Mouse (Mus musculus) hindbrain, embryonic 13.5 days (tissue): ENCODE results near the gene Carns1. TPM values are rescaled to one million over a fixed set of nuclear protein-coding genes. Genes with fewer than 3 reads are reported as not detected.

ENCODE experiments used
- ATAC-seq: fragments of 200-750 bp; cut with Nextera tagmentation; 2 replicates; pipeline ENCODE4 v1.8.0; 2017; ENCODE audit warnings: moderate TSS enrichment; ENCODE audit not compliant: low FRiP score
- H3K27ac ChIP-seq: fragments of 300-500 bp; sonication (generic); 2 replicates; pipeline ENCODE4 v1.5.1; 2015; ENCODE audit warnings: inconsistent platforms, mild to moderate bottlenecking, moderate library complexity
- H3K27me3 ChIP-seq: fragments of 300-500 bp; sonication (generic); 2 replicates; pipeline ENCODE4 v1.6.1; 2015; ENCODE audit warnings: mild to moderate bottlenecking, inconsistent platforms
- H3K36me3 ChIP-seq: fragments of 300-500 bp; sonication (generic); 2 replicates; pipeline ENCODE4 v1.6.1; 2015; ENCODE audit warnings: mild to moderate bottlenecking, inconsistent platforms
- H3K4me1 ChIP-seq: fragments of 300-500 bp; sonication (generic); replicated peaks from 2 replicates; pipeline ENCODE4 v1.6.1; 2015; ENCODE audit warnings: inconsistent platforms
- H3K4me2 ChIP-seq: fragments of 300-500 bp; sonication (generic); 2 replicates; pipeline ENCODE4 v1.6.1; 2015; ENCODE audit warnings: inconsistent platforms, mild to moderate bottlenecking, moderate library complexity
- H3K4me3 ChIP-seq: fragments of 300-500 bp; sonication (generic); 2 replicates; pipeline ENCODE4 v1.5.1; 2015; ENCODE audit warnings: mild to moderate bottlenecking, inconsistent platforms
- H3K9ac ChIP-seq: fragments of 300-500 bp; sonication (generic); 2 replicates; pipeline ENCODE4 v1.6.1; 2015; ENCODE audit warnings: mild to moderate bottlenecking, inconsistent platforms
- H3K9me3 ChIP-seq: fragments of 300-500 bp; sonication (generic); 2 replicates; pipeline ENCODE4 v1.6.1; 2016; ENCODE audit warnings: inconsistent platforms
- WGBS: fragments of 180-500 bp; shearing (Covaris S2); methylation state at CpG from one replicate; pipeline ENCODE4 v1.1.7; 2015; 5-methylcytosine and 5-hydroxymethylcytosine counted together
- microRNA-seq: library from miRNA; unstranded; fragments of <30 nt; microRNA quantifications from one replicate; pipeline ENCODE4, GENCODE M21; 2016
- polyA plus RNA-seq: library from polyadenylated mRNA; unstranded; fragments of >200 nt; fragmentation: Nextera tagmentation; extraction: Ambion mirVana; gene quantifications from 2 replicates; pipeline ENCODE4 v1.2.1, GENCODE M21; 2015

The Carns1 gene
- polyA plus RNA-seq, 1 experiment from 2014 or later = 5.6 TPM

GRCm38 (mm10) chr19:4119716-4120487, 55.4 kb downstream of the Carns1 start:
- Histone ChIP-seq H3K36me3 (peaks cover 36% of the 10 kb centered on the region), H3K27me3 (no peaks in the 10 kb centered on the region), H3K4me3 (0 out of 2 replicates have a peak overlapping the region, but pooled peaks have one; percentile 50), H3K4me2 (peak overlapping the region; percentile 46), H3K4me1 (peaks cover 10% of the 10 kb centered on the region), H3K9ac (no peak overlapping the region), H3K27ac (no peak overlapping the region), H3K9me3 (no peaks in the 10 kb centered on the region)
- no peak for ATAC-seq
- 92% methylated on average over 6 of the region's 6 CpGs for WGBS

- ATAC-seq = no peak
- H3K36me3 ChIP-seq = peaks cover 52% of the 10 kb centered on the region
- H3K27ac ChIP-seq = no peak overlapping the region
- no peak overlapping the region for H3K4me3 ChIP-seq
- H3K9me3 ChIP-seq = no peaks in the 10 kb centered on the region
- 93% methylated on average over 2 of the region's 2 CpGs for WGBS
- peaks cover 10% of the 10 kb centered on the region for H3K4me1 ChIP-seq
- no peak overlapping the region for H3K9ac ChIP-seq
- no peak overlapping the region for H3K4me2 ChIP-seq
- no peaks in the 10 kb centered on the region for H3K27me3 ChIP-seq
Observed at GRCm38 (mm10) chr19:4118350-4118749, 56.9 kb downstream of the Carns1 start.

GRCm38 (mm10) chr19:4117006-4117405, 58.3 kb downstream of the Carns1 start:
- 97% methylated on average over 7 of the region's 7 CpGs for WGBS
- no peak overlapping the region for H3K9ac ChIP-seq
- H3K27ac ChIP-seq = no peak overlapping the region
- peaks cover 65% of the 10 kb centered on the region for H3K36me3 ChIP-seq
- H3K4me1 ChIP-seq = peaks cover 10% of the 10 kb centered on the region
- no peak overlapping the region for H3K4me2 ChIP-seq
- H3K4me3 ChIP-seq = no peak overlapping the region
- H3K27me3 ChIP-seq = no peaks in the 10 kb centered on the region
- ATAC-seq = no peak
- no peaks in the 10 kb centered on the region for H3K9me3 ChIP-seq

- no peak overlapping the region for H3K9ac ChIP-seq
- no peaks in the 10 kb centered on the region for H3K9me3 ChIP-seq
- H3K4me1 ChIP-seq = peaks cover 9% of the 10 kb centered on the region
- no peak overlapping the region for H3K4me3 ChIP-seq
- ATAC-seq = no peak
- no peak overlapping the region for H3K27ac ChIP-seq
- H3K4me2 ChIP-seq = no peak overlapping the region
- peaks cover 77% of the 10 kb centered on the region for H3K36me3 ChIP-seq
- WGBS = 85% methylated on average over 11 of the region's 11 CpGs
- H3K27me3 ChIP-seq = no peaks in the 10 kb centered on the region
Observed at GRCm38 (mm10) chr19:4115816-4116215, 59.5 kb downstream of the Carns1 start.

- Histone ChIP-seq H3K9ac (no peak overlapping the region), H3K4me1 (peaks cover 2% of the 10 kb centered on the region), H3K9me3 (no peaks in the 10 kb centered on the region), H3K36me3 (peaks cover 84% of the 10 kb centered on the region), H3K4me3 (no peak overlapping the region), H3K27ac (no peak overlapping the region), H3K4me2 (no peak overlapping the region), H3K27me3 (no peaks in the 10 kb centered on the region)
- no peak for ATAC-seq
- 97% methylated on average over 10 of the region's 10 CpGs for WGBS
Observed at GRCm38 (mm10) chr19:4115144-4115543, 60.1 kb downstream of the Carns1 start.

GRCm38 (mm10) chr19:4114551-4114950, 60.7 kb downstream of the Carns1 start:
- H3K27ac ChIP-seq = no peak overlapping the region
- no peaks in the 10 kb centered on the region for H3K27me3 ChIP-seq

More at GRCm38 (mm10) chr19:4114551-4114950, 60.7 kb downstream of the Carns1 start:
- no peaks in the 10 kb centered on the region for H3K9me3 ChIP-seq
- ATAC-seq = no peak
- peaks cover 90% of the 10 kb centered on the region for H3K36me3 ChIP-seq
- no peaks in the 10 kb centered on the region; the same call in none of the 2 replicates for H3K4me1 ChIP-seq
- H3K4me3 ChIP-seq = no peak overlapping the region
- H3K4me2 ChIP-seq = no peak overlapping the region
- 90% methylated on average over 10 of the region's 10 CpGs for WGBS
- H3K9ac ChIP-seq = no peak overlapping the region

Small RNA genes within 50 kb of the gene (microRNA-seq; reads per million reads assigned to microRNA genes)
- not detected for gene Gm26115

Other genes with a start within 250 kb of the Carns1 start
- 1.9 and 2.1 TPM in 2 replicates for gene Aldh3b1, start 245.7 kb downstream of the Carns1 start, polyA plus RNA-seq
- gene Unc93b1, start 240.3 kb downstream of the Carns1 start, polyA plus RNA-seq = 10.1 and 13.2 TPM in 2 replicates
- gene Aldh3b3, start 216.8 kb downstream of the Carns1 start, polyA plus RNA-seq = not detected in 2 replicates
- gene Aldh3b2, start 203.2 kb downstream of the Carns1 start, polyA plus RNA-seq = 0.22 and 0.32 TPM in 2 replicates
- 2.3 TPM in 2 replicates for gene Acy3, start 188.9 kb downstream of the Carns1 start, polyA plus RNA-seq
- 0.32 and 1.2 TPM in 2 replicates for gene Tbx10, start 182.7 kb downstream of the Carns1 start, polyA plus RNA-seq
- 22.3 and 27.5 TPM in 2 replicates for gene Nudt8, start 174.9 kb downstream of the Carns1 start, polyA plus RNA-seq
- 5.2 and 5.3 TPM in 2 replicates for gene Gm49405, start 174.9 kb downstream of the Carns1 start, polyA plus RNA-seq
- 6.5 and 7.8 TPM in 2 replicates for gene Doc2g, start 172.2 kb downstream of the Carns1 start, polyA plus RNA-seq
- 220 and 241 TPM in 2 replicates for gene Ndufv1, start 162.7 kb downstream of the Carns1 start, polyA plus RNA-seq
- 418 and 433 TPM in 2 replicates for gene Gstp1, start 137.5 kb downstream of the Carns1 start, polyA plus RNA-seq
- 1.4 and 4.4 TPM in 2 replicates for gene Gstp2, start 129.5 kb downstream of the Carns1 start, polyA plus RNA-seq
- gene Gstp3, start 115.9 kb downstream of the Carns1 start, polyA plus RNA-seq = not detected in 2 replicates
- not detected in 2 replicates for gene Cabp2, start 93.9 kb downstream of the Carns1 start, polyA plus RNA-seq
- gene Cdk2ap2, start 78.3 kb downstream of the Carns1 start, polyA plus RNA-seq = 79.8 and 81.0 TPM in 2 replicates
- 43.3 and 48.5 TPM in 2 replicates for gene Pitpnm1, start 75.5 kb downstream of the Carns1 start, polyA plus RNA-seq
- 90.3 and 91.7 TPM in 2 replicates for gene Aip, start 49.6 kb downstream of the Carns1 start, polyA plus RNA-seq
- gene Gpr152, start 35.7 kb downstream of the Carns1 start, polyA plus RNA-seq = not detected in 2 replicates
- gene Cabp4, start 31.4 kb downstream of the Carns1 start, polyA plus RNA-seq = 0.29 and 0.30 TPM in 2 replicates
- gene Coro1b, start 26.9 kb downstream of the Carns1 start, polyA plus RNA-seq = 128 and 130 TPM in 2 replicates
- gene Ptprcap, start 21.9 kb downstream of the Carns1 start, polyA plus RNA-seq = 0.47 and 0.66 TPM in 2 replicates
- gene Rps6kb2, start 12.1 kb downstream of the Carns1 start, polyA plus RNA-seq = 61.6 and 64.3 TPM in 2 replicates
- 0.88 and 1.1 TPM in 2 replicates for gene Tbc1d10c, start 15.8 kb upstream of the Carns1 start, polyA plus RNA-seq
- 609 and 611 TPM in 2 replicates for gene Ppp1ca, start 16.6 kb upstream of the Carns1 start, polyA plus RNA-seq
- 20.4 and 24.6 TPM in 2 replicates for gene Rad9a, start 26.2 kb upstream of the Carns1 start, polyA plus RNA-seq
- 0.58 and 1.0 TPM in 2 replicates for gene Clcf1, start 38.8 kb upstream of the Carns1 start, polyA plus RNA-seq
- not detected in 2 replicates for gene AC109138.7, start 38.9 kb upstream of the Carns1 start, polyA plus RNA-seq
- gene Pold4, start 56.4 kb upstream of the Carns1 start, polyA plus RNA-seq = 19.7 and 20.2 TPM in 2 replicates
- 10.4 and 10.6 TPM in 2 replicates for gene Ssh3, start 93.7 kb upstream of the Carns1 start, polyA plus RNA-seq
- gene Ankrd13d, start 107.7 kb upstream of the Carns1 start, polyA plus RNA-seq = 29.9 and 33.1 TPM in 2 replicates
- gene Grk2, start 130.7 kb upstream of the Carns1 start, polyA plus RNA-seq = 19.6 and 20.0 TPM in 2 replicates
- gene Kdm2a, start 222.8 kb upstream of the Carns1 start, polyA plus RNA-seq = 34.6 and 36.3 TPM in 2 replicates